Mouse (Mus musculus) testis, postnatal 10 days (tissue): Measurements from ENCODE around the gene Ubtd1.
"Not testable (repeated sequence)": the region's sequence is repeated elsewhere in the genome, so short reads cannot be mapped to it uniquely, and the experiment has no call there.

Experiments used
- DNase-seq: peaks from one replicate; pipeline ENCODE4 v3.0.0; 2021; ENCODE audit warnings: low spot score

Ubtd1 gene

GRCm38 (mm10) chr19:42068441-42069240, 87.1 kb downstream of the Ubtd1 start:
- DNase-seq: no peak

- DNase-seq: no peak
Measured at GRCm38 (mm10) chr19:42069241-42069525, 87.6 kb downstream of the Ubtd1 start.

- no peak for DNase-seq
Measured at GRCm38 (mm10) chr19:42071221-42071620, 89.7 kb downstream of the Ubtd1 start.

DNA sequence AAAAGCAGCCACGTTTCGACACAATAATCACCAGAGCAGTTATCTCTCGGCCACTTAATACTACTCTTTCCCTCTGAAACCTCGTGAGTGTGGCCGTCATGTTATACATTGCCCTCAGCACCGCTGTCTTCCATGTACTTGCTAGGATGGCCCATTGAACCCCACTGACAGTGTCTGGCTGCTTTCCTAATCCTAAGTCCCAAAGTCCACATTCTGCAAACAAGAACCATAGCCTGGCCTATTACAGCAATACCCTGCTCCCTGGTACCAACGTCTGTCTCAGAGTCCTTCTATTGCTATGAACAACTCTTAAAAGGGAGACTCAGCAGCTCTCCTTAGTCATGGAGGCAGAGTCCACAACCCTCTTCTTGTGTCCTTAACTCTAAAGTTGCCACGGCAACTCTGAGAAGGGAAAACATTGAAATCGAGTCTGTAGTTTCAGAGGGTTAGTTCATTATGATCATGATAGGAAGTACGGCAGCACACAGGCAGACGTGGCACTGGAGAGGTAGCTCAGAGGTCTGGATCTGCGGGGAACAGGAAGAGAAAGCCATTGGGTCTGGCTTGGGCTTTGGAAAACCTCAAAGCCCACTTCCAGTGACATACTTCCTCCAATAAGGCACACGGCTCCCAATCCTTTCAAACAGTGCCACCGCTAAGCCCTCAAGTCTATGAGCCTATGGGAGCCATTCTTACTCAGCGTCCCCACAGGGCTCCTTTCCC, 90.5 kb downstream of the Ubtd1 start:
- no peak for DNase-seq

DNA sequence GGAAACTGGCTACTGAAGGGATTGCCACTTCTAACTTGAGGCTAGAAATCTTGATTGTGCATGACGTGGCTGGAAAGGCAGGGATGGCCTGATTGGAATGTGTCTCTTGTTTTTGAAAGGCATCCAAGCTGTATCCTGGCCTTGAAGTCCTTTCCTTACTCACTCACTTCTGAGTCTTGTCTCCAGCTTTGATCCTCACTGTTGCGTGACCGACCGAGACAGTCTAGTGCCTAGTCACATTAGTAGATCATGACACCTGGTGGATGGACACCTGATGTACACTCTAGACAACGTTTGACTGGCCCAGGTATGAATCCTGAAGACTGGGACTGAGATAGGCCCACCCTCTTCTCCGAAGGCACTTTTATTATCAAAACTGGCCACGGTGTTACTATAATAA, 91.2 kb downstream of the Ubtd1 start:
- DNase-seq: no peak

- no peak for DNase-seq
Measured at GRCm38 (mm10) chr19:42075051-42075450, 93.5 kb downstream of the Ubtd1 start.

DNA sequence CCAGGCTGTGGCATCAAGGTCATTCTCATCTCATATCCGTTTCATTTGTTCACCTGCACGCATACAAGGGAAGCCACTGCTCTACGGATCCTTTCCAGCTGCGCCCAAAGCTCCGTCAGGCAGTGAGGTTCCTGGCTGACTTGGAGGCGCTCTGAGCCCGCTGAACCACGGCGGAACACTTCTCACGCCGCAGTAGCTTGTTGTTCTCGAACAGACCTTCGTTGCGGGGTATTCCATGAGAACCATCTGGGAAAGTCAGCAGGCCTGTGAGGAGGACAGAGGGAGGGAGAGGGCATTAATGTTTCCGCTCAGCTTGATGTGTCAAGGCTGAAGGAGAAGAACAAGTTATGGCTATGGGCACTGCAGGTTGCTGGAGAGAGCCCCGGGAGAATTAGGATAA, 94.4 kb downstream of the Ubtd1 start:
- no peak for DNase-seq

- DNase-seq: no peak
Measured at GRCm38 (mm10) chr19:42078566-42078965, 97.0 kb downstream of the Ubtd1 start.

- DNase-seq: no peak
Measured at GRCm38 (mm10) chr19:42079006-42079405, 97.4 kb downstream of the Ubtd1 start.

GRCm38 (mm10) chr19:42079950-42080349, 98.4 kb downstream of the Ubtd1 start:
- no peak for DNase-seq

DNA sequence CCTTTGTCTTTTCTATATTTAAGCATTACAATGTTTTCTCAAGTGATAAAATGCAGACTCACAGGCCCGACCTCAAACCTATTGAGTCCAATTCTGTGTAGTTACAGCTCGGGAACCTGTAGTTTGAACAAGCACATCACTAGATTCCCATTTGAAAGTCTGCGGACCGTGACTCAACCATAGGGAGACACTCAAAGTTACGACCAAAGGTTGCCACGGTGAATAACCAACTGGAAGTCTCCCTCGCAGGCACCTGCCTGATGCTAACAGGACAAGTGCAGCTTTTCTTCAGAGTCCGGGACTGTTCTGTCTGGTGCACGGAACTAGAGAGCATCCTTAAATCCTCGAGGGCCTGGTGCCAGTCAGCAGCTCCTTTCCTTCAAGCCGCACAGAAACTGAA, 98.9 kb downstream of the Ubtd1 start:
- no peak for DNase-seq

GRCm38 (mm10) chr19:42081613-42082012, 100.0 kb downstream of the Ubtd1 start:
- DNase-seq: not testable (repeated sequence)
